Mouse (Mus musculus) hindbrain, embryonic 14.5 days (tissue): ENCODE measurements at regions not wholly inside any gene's neighbourhood (a gene's known extent, or its start where the extent isn't known, plus 50 kb on each side); places are given as distances from the start of the nearest gene placed in this dataset.
A peak's percentile ranks its signal among the peaks of the same experiment; 100 is the strongest.
"Not testable (repeated sequence)": the region's sequence is repeated elsewhere in the genome, so short reads cannot be mapped to it uniquely, and the experiment has no call there.

ENCODE experiments used
- ATAC-seq: fragments of 200-750 bp; cut with Nextera tagmentation; 2 replicates; pipeline ENCODE4 v1.8.0; 2017; ENCODE audit warnings: moderate number of reproducible peaks, mild to moderate bottlenecking, moderate TSS enrichment, moderate library complexity; ENCODE audit not compliant: low FRiP score
- DNase-seq: peaks from one replicate; pipeline ENCODE4 v3.0.0-alpha.2; 2015; ENCODE audit warnings: low spot score
- H3K27ac ChIP-seq: fragments of 300-500 bp; sonication (generic); 2 replicates; pipeline ENCODE4 v1.5.1; 2014; ENCODE audit warnings: mild to moderate bottlenecking, moderate library complexity
- H3K27me3 ChIP-seq: fragments of 300-500 bp; sonication (generic); 2 replicates; pipeline ENCODE4 v1.6.1; 2014; ENCODE audit warnings: mild to moderate bottlenecking, low read length, mixed read lengths; ENCODE audit not compliant: control insufficient read depth, insufficient read depth
- H3K36me3 ChIP-seq: fragments of 300-500 bp; sonication (generic); replicated peaks from 2 replicates; pipeline ENCODE4 v1.6.1; 2014; ENCODE audit not compliant: control insufficient read depth, insufficient read depth
- H3K4me1 ChIP-seq: fragments of 300-500 bp; sonication (generic); replicated peaks from 2 replicates; pipeline ENCODE4 v1.6.1; 2014; ENCODE audit warnings: antibody characterized with exemption, low read length, mixed read lengths; ENCODE audit not compliant: control insufficient read depth, insufficient read depth
- H3K4me2 ChIP-seq: fragments of 300-500 bp; sonication (generic); replicated peaks from 2 replicates; pipeline ENCODE4 v1.6.1; 2014; ENCODE audit warnings: mild to moderate bottlenecking, moderate library complexity
- H3K4me3 ChIP-seq: fragments of 300-500 bp; sonication (generic); replicated peaks from 2 replicates; pipeline ENCODE4 v1.5.1; 2014; ENCODE audit warnings: mild to moderate bottlenecking, low read length
- H3K9ac ChIP-seq: fragments of 300-500 bp; sonication (generic); 2 replicates; pipeline ENCODE4 v1.6.1; 2014
- H3K9me3 ChIP-seq: fragments of 300-500 bp; sonication (generic); 2 replicates; pipeline ENCODE4 v1.6.1; 2016; ENCODE audit warnings: low read length; ENCODE audit not compliant: control insufficient read depth
- WGBS: fragments of 180-500 bp; shearing (Covaris S2); extraction: QIAGEN DNeasy Blood & Tissue Kit; methylation state at CpG from one replicate; pipeline ENCODE4 v1.1.7; 2014; 5-methylcytosine and 5-hydroxymethylcytosine counted together

GRCm38 (mm10) chr10:37760542-37761367 lies 622.0 kb upstream of the Marcks start:
- H3K4me3 ChIP-seq = no peak overlapping the region
- no peaks in the 10 kb centered on the region for H3K27me3 ChIP-seq
- no peak for ATAC-seq
- H3K4me2 ChIP-seq = no peak overlapping the region
- H3K9me3 ChIP-seq = no peaks in the 10 kb centered on the region
- H3K36me3 ChIP-seq = no peaks in the 10 kb centered on the region
- no peaks in the 10 kb centered on the region for H3K4me1 ChIP-seq
- H3K9ac ChIP-seq = no peak overlapping the region
- H3K27ac ChIP-seq = no peak overlapping the region
- 85% methylated on average over 5 of the region's 5 CpGs for WGBS
- no peak for DNase-seq

DNA sequence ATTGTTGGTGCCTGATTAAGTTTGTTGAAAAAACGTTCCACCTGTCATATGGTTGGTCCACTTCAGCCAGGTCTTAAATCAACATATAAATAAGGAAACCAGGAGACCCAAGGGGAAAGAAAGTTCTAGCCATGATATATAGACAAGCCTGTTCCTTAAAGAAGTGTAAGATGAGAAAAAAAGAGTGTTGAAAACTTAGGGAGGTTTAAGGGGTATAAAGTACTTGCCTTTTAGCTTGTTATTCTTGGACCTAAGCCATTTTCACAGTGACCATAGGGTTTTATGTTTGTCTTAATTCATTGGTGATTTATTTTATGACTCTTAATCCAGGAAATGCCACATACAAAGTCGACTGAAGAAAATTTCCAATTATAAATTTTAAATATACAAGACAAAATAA lies 602.9 kb upstream of the Marcks start:
- DNase-seq (no peak), ATAC-seq (no peak)
- Histone ChIP-seq H3K4me1 (no peaks in the 10 kb centered on the region), H3K36me3 (no peaks in the 10 kb centered on the region), H3K27ac (no peak overlapping the region), H3K4me3 (no peak overlapping the region), H3K9me3 (no peaks in the 10 kb centered on the region), H3K9ac (no peak overlapping the region), H3K27me3 (no peaks in the 10 kb centered on the region), H3K4me2 (no peak overlapping the region)
- whole genome bisulfite sequencing = 63% methylated on average over 2 of the region's 2 CpGs

- no peaks in the 10 kb centered on the region for H3K36me3 ChIP-seq
- DNase-seq = no peak
- ATAC-seq = no peak
- H3K4me1 ChIP-seq = no peaks in the 10 kb centered on the region
- no peak overlapping the region for H3K4me2 ChIP-seq
- no peak overlapping the region for H3K4me3 ChIP-seq
- H3K27ac ChIP-seq = no peak overlapping the region
- no peaks in the 10 kb centered on the region for H3K27me3 ChIP-seq
- H3K9ac ChIP-seq = no peak overlapping the region
- WGBS = 96% methylated on average over 2 of the region's 2 CpGs
- H3K9me3 ChIP-seq = no peaks in the 10 kb centered on the region
These were observed 600.3 kb upstream of the Marcks start for GRCm38 (mm10) chr10:37739024-37739423.

- no peaks in the 10 kb centered on the region for H3K27me3 ChIP-seq
- no peak overlapping the region for H3K4me2 ChIP-seq
- H3K4me1 ChIP-seq = no peaks in the 10 kb centered on the region
- no peaks in the 10 kb centered on the region for H3K9me3 ChIP-seq
- H3K36me3 ChIP-seq = no peaks in the 10 kb centered on the region
- 0 out of 2 replicates have a peak, but pooled peaks have one; percentile 59 for ATAC-seq
- no peak overlapping the region for H3K9ac ChIP-seq
- no peak overlapping the region for H3K27ac ChIP-seq
- DNase-seq = no peak
- 66% methylated on average over 4 of the region's 4 CpGs for WGBS
- H3K4me3 ChIP-seq = no peak overlapping the region
These were observed 586.9 kb upstream of the Marcks start for GRCm38 (mm10) chr10:37725609-37726008.

- peak overlapping the region; percentile 31 for H3K4me2 ChIP-seq
- H3K27me3 ChIP-seq, H3K4me1 ChIP-seq, H3K36me3 ChIP-seq, ATAC-seq, H3K27ac ChIP-seq, DNase-seq, H3K9ac ChIP-seq, H3K9me3 ChIP-seq, H3K4me3 ChIP-seq: not testable (repeated sequence)
- WGBS = 76% methylated on average over 7 of the region's 7 CpGs
These were observed 586.3 kb upstream of the Marcks start for GRCm38 (mm10) chr10:37724994-37725393.

GRCm38 (mm10) chr10:37720748-37721147 lies 582.0 kb upstream of the Marcks start:
- no peaks in the 10 kb centered on the region for H3K4me1 ChIP-seq
- no peaks in the 10 kb centered on the region for H3K9me3 ChIP-seq
- H3K4me3 ChIP-seq = no peak overlapping the region
- DNase-seq (no peak), ATAC-seq (no peak)
- no peak overlapping the region for H3K9ac ChIP-seq
- no peaks in the 10 kb centered on the region for H3K27me3 ChIP-seq
- H3K27ac ChIP-seq = no peak overlapping the region
- no peak overlapping the region for H3K4me2 ChIP-seq
- no peaks in the 10 kb centered on the region for H3K36me3 ChIP-seq
- 88% methylated on average over 2 of the region's 2 CpGs for WGBS

DNA sequence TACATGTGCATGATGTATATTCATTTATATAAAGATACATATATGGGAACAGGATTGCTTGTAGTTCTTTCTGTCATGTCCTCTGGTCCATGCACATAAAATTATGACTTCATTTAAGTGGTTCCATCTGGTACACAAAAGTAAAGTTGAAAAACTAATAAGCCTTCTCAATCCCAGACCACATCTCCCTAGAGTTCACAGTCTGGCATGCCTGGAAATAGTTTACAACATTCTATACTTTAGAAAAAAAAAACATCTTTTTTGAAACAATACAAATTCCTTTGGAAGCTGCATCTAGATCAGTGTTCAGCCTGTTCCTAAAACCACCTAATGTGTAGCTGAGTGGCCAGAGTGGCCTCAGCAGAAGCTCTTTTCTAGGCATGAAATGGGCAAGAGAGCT lies 578.2 kb upstream of the Marcks start:
- DNase-seq (no peak), ATAC-seq (no peak)
- no peak overlapping the region for H3K4me3 ChIP-seq
- no peaks in the 10 kb centered on the region for H3K36me3 ChIP-seq
- H3K27ac ChIP-seq = no peak overlapping the region
- H3K4me2 ChIP-seq = no peak overlapping the region
- H3K9ac ChIP-seq = no peak overlapping the region
- no peaks in the 10 kb centered on the region for H3K9me3 ChIP-seq
- no peaks in the 10 kb centered on the region for H3K27me3 ChIP-seq
- H3K4me1 ChIP-seq = no peaks in the 10 kb centered on the region

DNA sequence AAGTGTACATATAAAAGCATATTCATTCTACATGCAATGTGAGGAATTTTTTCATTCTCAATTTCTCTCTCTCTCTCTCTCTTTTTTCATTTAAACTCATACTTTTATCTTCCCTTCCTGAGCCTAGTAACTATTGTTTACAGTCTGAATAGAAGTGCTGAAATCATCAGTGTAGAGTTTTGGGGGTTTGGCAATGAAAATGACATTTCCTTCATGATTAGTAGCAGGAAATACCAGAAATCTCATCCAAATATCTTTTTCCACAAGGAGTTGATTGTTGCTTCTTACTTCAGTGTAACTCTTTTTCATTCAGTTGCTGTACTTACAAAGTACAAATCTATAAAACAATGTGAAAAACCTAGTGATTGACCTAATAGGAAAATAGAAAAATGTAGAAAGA lies 572.7 kb upstream of the Marcks start:
- no peak overlapping the region for H3K27ac ChIP-seq
- no peak overlapping the region for H3K4me2 ChIP-seq
- H3K9ac ChIP-seq = no peak overlapping the region
- no peaks in the 10 kb centered on the region for H3K27me3 ChIP-seq
- H3K9me3 ChIP-seq = no peaks in the 10 kb centered on the region
- H3K4me3 ChIP-seq = no peak overlapping the region
- H3K4me1 ChIP-seq = no peaks in the 10 kb centered on the region
- no peak for DNase-seq
- ATAC-seq = no peak
- no peaks in the 10 kb centered on the region for H3K36me3 ChIP-seq

- H3K4me2 ChIP-seq = no peak overlapping the region
- H3K4me3 ChIP-seq = no peak overlapping the region
- H3K27me3 ChIP-seq = no peaks in the 10 kb centered on the region
- H3K9ac ChIP-seq = no peak overlapping the region
- DNase-seq (no peak), ATAC-seq (peak; percentile 75; the same call in 1 of the 2 replicates)
- 56% methylated on average over 7 of the region's 7 CpGs for WGBS
- peaks cover 5% of the 10 kb centered on the region; the same call in 1 of the 2 replicates for H3K4me1 ChIP-seq
- H3K9me3 ChIP-seq = no peaks in the 10 kb centered on the region
- no peak overlapping the region for H3K27ac ChIP-seq
- no peaks in the 10 kb centered on the region for H3K36me3 ChIP-seq
These were observed 555.4 kb upstream of the Marcks start for GRCm38 (mm10) chr10:37694041-37694690.
